Mouse (Mus musculus): ENCODE measurements around the gene Pex11a. TPM values are rescaled to one million over a fixed set of nuclear protein-coding genes. Genes with fewer than 3 reads are reported as not detected.
"Not testable (repeated sequence)": the region's sequence is repeated elsewhere in the genome, so short reads cannot be mapped to it uniquely, and the experiment has no call there.

Pex11a gene
- 3.4 and 3.8 TPM in 2 replicates for polyA plus RNA-seq (2015; fragmentation: Nextera tagmentation; extraction: Ambion mirVana)

DNA sequence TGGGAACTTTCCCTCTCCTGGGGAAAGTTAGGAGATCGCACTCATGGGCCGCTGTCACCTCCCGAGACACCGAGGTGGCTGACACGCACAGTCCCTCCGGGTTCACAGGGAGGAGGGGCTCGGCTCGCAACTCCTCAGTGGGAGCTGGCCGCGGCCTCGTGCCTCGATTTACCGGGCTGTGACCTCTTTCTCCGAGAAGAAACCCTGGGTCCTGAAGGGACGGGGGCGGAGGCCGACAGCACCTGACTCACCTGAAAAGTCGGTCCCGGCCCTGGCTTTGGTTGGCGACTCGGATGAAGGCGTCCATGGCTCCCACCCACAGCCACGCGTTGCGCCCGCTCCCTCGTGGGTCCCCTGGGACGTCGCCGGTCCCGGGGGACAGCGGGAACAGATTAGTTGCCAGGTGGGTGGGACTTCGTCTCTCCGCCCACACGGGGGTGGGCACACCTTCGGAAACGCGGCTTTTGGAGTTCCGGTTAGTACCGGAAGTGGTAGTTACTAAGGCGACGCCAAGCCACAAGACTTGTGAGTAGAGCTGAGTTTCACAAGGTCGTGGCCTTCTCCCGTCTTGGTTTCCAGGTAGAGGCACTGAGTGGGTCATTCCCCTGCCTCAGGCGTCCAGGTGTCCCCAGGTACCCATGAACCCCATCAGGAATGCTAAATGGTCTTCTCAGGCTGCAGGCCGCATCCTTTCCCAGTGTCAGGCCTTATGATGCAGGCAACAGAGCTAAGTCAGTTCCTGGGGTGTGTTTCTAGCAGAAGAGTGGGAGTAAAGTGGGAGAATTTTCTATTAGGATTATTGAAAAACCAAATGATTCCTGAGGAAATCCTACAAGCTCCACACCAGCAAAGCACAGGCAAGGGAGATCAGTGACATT lies at the start of gene Pex11a, which contains the start of gene Wdr93:
Gene Pex11a, minus strand, starts transcription at position 473 of the 878 bp plus-strand sequence.
Gene Wdr93, plus strand, starts transcription at position 505 of the 878 bp plus-strand sequence.
- H3K9me3 ChIP-seq (replicated peaks): no peaks in the 10 kb centered on the region
- peak; percentile 44; the same call in 1 of the 2 replicates for ATAC-seq (ENCODE audit: insufficient read depth)
- H3K27ac ChIP-seq (replicated peaks): no peak within 1 kb of the TSS
- H3K36me3 ChIP-seq (replicated peaks): no peaks in the 10 kb centered on the region
- peaks cover 13% of the 10 kb centered on the region for H3K4me1 ChIP-seq (replicated peaks)
- H3K4me3 ChIP-seq (replicated peaks): peak within 1 kb of the TSS; percentile 64
- peak within 1 kb of the TSS; percentile 89 for H3K4me2 ChIP-seq
- 2% methylated on average over 46 of the region's 46 CpGs for WGBS (ENCODE audit: insufficient replicate concordance)
- H3K9ac ChIP-seq: peak within 1 kb of the TSS; percentile 30; the same call in 1 of the 2 replicates
- H3K27me3 ChIP-seq: no peaks in the 10 kb centered on the region

DNA sequence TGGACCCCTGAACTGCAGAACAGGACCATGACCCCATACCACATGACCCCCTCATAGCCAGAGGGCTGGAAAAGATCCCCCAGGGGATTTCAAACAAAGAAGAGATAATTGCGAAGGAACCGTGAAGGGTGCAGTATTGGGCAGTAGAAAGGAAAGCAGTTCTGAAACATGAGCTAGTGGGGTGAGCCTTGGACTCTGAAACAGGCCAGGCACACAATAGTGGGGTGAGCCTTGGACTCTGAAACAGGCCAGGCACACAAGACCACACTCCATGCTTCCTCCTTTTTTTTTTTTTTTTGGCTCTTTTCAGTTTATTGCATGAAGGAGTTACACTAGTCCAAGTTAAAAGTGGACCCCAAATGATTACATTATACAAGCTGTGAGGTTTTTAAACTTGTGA lies 46.9 kb upstream of the Pex11a start:
- not testable (repeated sequence) for H3K4me3 ChIP-seq (replicated peaks); H3K9me3 ChIP-seq (replicated peaks); H3K9ac ChIP-seq; H3K36me3 ChIP-seq (replicated peaks); H3K27ac ChIP-seq (replicated peaks); H3K4me2 ChIP-seq
- Histone ChIP-seq H3K4me1 (replicated peaks) (peaks cover 12% of the 10 kb centered on the region), H3K27me3 (peaks cover 55% of the 10 kb centered on the region)
- peak; percentile 63 for ATAC-seq (ENCODE audit: insufficient read depth)
- WGBS (ENCODE audit: insufficient replicate concordance): 39% methylated on average over 2 of the region's 2 CpGs

DNA sequence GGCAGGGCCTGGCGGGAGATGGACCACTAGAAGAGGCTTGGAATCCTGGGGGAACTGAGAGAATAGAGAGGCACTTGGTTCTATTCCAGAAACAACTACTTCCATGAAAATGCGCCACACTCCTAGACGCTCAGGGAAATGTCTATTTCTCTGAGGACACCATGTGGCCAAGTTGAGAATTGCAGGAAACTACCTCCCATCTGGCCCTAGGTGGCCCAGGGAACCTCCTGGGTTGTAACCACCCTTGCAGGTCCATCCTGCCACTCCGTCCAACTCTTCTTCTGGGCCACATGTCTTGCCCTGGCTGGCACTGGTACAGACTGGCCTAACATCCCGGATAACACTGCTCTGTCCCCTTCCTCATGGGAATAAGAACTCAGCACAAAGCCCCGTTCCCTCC lies 43.4 kb upstream of the Pex11a start:
- Histone ChIP-seq H3K4me2 (no peak overlapping the region), H3K27me3 (peaks cover 19% of the 10 kb centered on the region), H3K9ac (no peak overlapping the region), H3K4me1 (replicated peaks) (peaks cover 10% of the 10 kb centered on the region; the same call in 1 of the 2 replicates), H3K4me3 (replicated peaks) (no peak overlapping the region), H3K27ac (replicated peaks) (no peak overlapping the region), H3K36me3 (replicated peaks) (no peaks in the 10 kb centered on the region), H3K9me3 (replicated peaks) (no peaks in the 10 kb centered on the region)
- 21% methylated on average over 6 of the region's 6 CpGs for WGBS (ENCODE audit: insufficient replicate concordance)
- no peak for ATAC-seq (ENCODE audit: insufficient read depth)

DNA sequence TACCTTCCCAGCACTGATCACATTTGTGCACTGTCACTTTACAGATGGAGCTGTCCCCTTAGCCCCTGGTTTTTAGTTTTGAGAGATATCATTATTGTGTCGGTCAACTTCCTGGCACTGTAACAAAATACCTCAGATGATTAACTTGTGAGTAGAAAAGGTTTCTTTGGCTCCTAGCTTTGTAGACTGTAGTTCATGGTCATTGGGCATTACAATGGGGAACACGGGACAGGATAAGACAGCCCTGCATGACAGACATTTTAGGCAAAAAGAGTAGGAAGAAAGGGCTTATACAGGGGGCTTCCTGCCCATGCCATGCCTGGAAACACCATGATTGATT lies 39.6 kb upstream of the Pex11a start:
- 65% methylated on average over 2 of the region's 2 CpGs for WGBS (ENCODE audit: insufficient replicate concordance)
- Histone ChIP-seq H3K27ac (replicated peaks) (no peak overlapping the region), H3K9ac (no peak overlapping the region), H3K4me1 (replicated peaks) (peaks cover 13% of the 10 kb centered on the region; the same call in 1 of the 2 replicates), H3K4me2 (no peak overlapping the region), H3K4me3 (replicated peaks) (no peak overlapping the region), H3K9me3 (replicated peaks) (no peaks in the 10 kb centered on the region), H3K36me3 (replicated peaks) (no peaks in the 10 kb centered on the region), H3K27me3 (no peaks in the 10 kb centered on the region)
- ATAC-seq (ENCODE audit: insufficient read depth): no peak

DNA sequence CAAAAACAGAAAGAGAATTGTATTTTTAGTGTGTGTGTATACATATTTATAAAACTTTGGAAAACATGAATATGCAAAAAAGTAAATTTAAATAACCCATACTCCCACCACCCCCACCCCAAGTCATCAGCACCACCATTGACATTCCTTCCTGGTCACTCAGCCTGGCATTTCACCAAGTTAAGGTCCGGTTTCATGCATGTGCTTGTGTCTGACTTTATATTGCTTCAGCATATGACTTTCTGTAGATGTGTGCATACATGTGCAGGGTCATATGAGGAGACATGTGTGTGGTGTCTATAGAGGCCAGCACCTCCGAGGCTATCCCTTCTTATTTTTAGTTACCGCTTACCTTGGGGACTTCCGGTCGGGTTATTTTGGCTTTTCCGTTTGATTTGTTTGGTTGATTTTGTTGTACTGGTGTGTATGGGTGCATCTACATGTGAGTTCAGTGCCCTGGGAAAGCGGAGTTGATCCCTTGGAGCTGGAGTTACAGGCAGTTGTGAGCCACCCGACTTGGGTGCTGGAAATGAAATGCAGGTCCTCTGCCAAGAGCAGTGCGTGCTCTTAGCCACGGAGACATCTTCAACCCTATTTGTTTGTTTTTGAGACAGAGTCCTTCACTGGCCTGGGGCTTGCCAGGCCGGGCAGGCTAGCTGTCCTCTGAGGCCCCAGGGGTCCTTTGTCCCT lies 39.0 kb upstream of the Pex11a start:
- Histone ChIP-seq H3K4me2 (no peak overlapping the region), H3K36me3 (replicated peaks) (no peaks in the 10 kb centered on the region), H3K4me1 (replicated peaks) (peaks cover 13% of the 10 kb centered on the region; the same call in 1 of the 2 replicates), H3K4me3 (replicated peaks) (no peak overlapping the region), H3K27ac (replicated peaks) (0 out of 2 replicates have a peak overlapping the region, but pooled peaks have one; percentile 48), H3K27me3 (no peaks in the 10 kb centered on the region), H3K9me3 (replicated peaks) (no peaks in the 10 kb centered on the region), H3K9ac (no peak overlapping the region)
- WGBS (ENCODE audit: insufficient replicate concordance): 71% methylated on average over 11 of the region's 11 CpGs
- ATAC-seq (ENCODE audit: insufficient read depth): no peak

DNA sequence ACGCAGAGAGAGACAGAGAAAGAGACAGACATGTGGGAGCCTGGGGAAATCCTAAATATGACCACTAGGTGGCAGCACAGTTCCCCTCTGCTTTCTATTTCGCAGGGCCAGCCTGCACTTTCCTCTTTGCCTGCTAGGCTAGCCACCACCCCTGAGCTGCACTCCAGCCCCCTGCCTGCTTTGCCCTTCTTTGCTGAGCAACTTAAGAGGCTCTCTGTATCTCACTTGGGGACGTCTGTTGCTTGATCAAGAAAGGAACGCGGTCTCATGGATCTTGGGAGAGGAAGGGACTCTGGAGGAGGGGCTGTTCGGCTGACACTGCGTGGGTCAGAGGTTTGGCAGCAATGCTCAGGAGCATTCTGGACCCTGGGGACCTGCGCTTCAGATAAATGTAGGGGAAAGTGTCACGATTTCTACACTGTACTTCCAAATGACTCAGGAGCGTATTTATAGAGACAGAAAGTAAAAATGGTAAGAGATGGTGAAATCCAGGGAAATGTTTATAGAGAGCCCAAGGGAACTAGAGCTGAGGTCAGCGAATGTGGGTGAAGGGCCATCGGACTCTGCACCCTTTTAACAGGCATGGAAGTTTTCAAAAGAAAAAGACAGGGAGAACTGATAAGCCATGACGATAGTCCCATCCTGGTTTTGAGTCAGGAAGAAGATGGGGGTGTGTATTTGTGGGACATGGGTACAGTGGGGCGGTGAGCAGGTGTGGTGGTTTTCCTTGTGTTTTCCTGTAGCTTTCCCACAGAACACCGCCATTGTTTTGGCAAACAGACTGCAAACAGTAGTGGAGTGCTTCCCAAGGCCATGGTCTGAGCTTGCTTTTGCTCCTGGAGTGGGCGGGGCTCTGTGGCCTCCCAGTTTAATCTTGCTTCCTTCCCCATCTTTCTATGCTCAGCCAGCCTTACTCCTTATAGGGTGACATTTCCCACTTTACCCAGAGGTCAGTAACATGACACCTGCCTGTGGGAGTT lies 38.0 kb upstream of the Pex11a start:
- Histone ChIP-seq H3K27me3 (no peaks in the 10 kb centered on the region), H3K9me3 (replicated peaks) (no peaks in the 10 kb centered on the region), H3K9ac (no peak overlapping the region), H3K4me2 (peak overlapping the region; percentile 59), H3K4me3 (replicated peaks) (peak overlapping the region; percentile 32), H3K4me1 (replicated peaks) (peaks cover 13% of the 10 kb centered on the region; the same call in 1 of the 2 replicates), H3K27ac (replicated peaks) (peak overlapping the region; percentile 69; the same call in 1 of the 2 replicates), H3K36me3 (replicated peaks) (no peaks in the 10 kb centered on the region)
- peak; percentile 78 for ATAC-seq (ENCODE audit: insufficient read depth)
- 18% methylated on average over 16 of the region's 16 CpGs for WGBS (ENCODE audit: insufficient replicate concordance)

DNA sequence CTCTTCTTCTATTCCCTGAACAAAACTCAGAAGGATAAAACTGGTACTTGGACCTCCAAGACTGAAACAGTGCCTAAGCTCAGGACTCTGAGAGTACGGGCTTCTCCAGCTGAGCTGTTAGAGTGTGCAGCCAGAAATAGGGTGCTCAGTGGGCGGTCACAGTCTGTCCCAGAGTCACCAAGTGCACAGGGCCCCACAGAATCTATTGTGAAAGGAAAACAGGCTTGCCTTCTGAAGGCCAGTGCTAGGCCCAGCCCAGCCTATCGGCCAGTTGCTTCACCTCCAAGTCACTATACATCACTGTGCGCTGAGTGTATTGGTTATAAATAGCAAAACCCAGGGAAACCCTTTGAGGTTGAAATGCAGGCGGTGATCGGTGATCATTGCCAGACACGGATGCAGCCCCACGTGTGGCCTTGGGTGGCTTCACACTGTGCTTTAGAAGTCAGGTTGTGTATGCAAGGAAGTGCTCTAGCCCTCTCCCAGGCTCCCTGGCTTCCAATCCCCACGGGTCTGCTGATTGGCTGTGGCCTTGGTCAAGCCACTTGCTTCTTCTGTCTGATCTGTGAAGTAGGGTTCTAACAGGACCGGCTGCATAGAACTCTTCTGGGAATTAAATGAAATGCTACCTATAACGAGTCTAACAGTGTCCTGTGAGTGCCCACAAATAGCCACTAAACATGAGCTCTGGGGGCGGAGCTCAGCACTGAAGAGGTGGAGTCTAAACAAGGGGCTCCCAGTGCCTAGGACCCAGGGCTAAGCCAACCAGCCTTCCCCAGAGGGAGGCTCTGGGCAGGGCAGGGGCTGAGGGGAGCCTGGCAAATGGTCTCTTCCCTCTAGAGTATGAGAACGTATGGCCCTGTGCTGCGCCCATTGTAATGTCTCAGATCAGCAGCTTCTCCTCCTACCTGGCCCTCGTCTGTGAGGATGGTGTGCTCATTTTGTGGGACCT lies 28.9 kb upstream of the Pex11a start:
- no peak for ATAC-seq (ENCODE audit: insufficient read depth)

DNA sequence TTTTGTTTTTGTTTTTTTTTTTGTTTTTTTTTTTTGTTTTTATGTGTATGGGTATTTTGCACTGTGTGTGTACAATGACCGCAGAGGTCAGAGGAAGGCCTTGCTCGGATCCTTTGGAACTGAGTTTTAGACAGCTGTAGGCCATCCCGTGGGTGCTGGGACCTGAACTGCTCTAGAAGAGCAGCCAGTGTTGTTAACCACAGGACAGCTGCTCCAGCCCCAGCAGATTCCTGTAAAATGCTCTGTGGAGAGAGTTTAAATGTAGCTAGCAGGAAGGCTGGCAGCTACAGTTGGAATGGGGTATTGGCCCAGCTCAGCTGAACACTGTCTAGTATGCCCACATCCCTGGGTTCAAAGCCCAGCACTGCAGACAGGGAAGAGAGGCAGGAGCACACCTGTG lies 26.7 kb upstream of the Pex11a start:
- H3K4me2 ChIP-seq: no peak overlapping the region
- H3K27ac ChIP-seq (replicated peaks): no peak overlapping the region
- 57% methylated on average over 3 of the region's 3 CpGs for WGBS (ENCODE audit: insufficient replicate concordance)
- no peaks in the 10 kb centered on the region for H3K4me1 ChIP-seq (replicated peaks)
- H3K9ac ChIP-seq: no peak overlapping the region
- no peak overlapping the region for H3K4me3 ChIP-seq (replicated peaks)
- H3K27me3 ChIP-seq: no peaks in the 10 kb centered on the region
- H3K36me3 ChIP-seq (replicated peaks): no peaks in the 10 kb centered on the region
- ATAC-seq (ENCODE audit: insufficient read depth): no peak
- no peaks in the 10 kb centered on the region for H3K9me3 ChIP-seq (replicated peaks)

More for the DNA sequence above, 28.9 kb upstream of the Pex11a start:
- Histone ChIP-seq H3K4me2 (no peak overlapping the region), H3K27ac (replicated peaks) (no peak overlapping the region), H3K4me3 (replicated peaks) (no peak overlapping the region), H3K9ac (no peak overlapping the region), H3K9me3 (replicated peaks) (no peaks in the 10 kb centered on the region), H3K27me3 (no peaks in the 10 kb centered on the region), H3K36me3 (replicated peaks) (no peaks in the 10 kb centered on the region), H3K4me1 (replicated peaks) (no peaks in the 10 kb centered on the region)
- 51% methylated on average over 15 of the region's 15 CpGs for WGBS (ENCODE audit: insufficient replicate concordance)

DNA sequence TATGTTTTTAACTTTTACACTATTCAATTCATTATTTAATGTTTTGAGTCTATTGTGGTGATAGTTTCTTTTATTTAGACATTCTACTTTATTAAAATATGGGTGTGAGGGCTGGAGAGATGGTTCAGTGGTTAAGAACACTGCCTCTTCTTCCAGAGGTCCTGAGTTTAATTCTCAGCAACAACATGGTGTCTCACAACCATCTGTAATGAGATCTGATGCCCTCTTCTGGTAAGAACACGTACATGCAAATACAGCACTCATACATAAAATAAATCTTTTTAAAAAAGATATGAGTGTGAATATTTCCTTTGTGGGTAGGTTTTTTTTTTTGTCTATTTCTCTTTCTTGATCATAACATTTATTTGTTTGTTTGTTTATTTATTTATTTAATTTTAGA lies 23.1 kb upstream of the Pex11a start:
- Histone ChIP-seq H3K9me3 (replicated peaks) (no peaks in the 10 kb centered on the region), H3K9ac (no peak overlapping the region), H3K4me2 (no peak overlapping the region), H3K27me3 (no peaks in the 10 kb centered on the region), H3K36me3 (replicated peaks) (no peaks in the 10 kb centered on the region), H3K27ac (replicated peaks) (no peak overlapping the region), H3K4me1 (replicated peaks) (no peaks in the 10 kb centered on the region), H3K4me3 (replicated peaks) (no peak overlapping the region)
- 40% methylated on average over 1 of the region's 1 CpGs for WGBS (ENCODE audit: insufficient replicate concordance)
- ATAC-seq (ENCODE audit: insufficient read depth): no peak

DNA sequence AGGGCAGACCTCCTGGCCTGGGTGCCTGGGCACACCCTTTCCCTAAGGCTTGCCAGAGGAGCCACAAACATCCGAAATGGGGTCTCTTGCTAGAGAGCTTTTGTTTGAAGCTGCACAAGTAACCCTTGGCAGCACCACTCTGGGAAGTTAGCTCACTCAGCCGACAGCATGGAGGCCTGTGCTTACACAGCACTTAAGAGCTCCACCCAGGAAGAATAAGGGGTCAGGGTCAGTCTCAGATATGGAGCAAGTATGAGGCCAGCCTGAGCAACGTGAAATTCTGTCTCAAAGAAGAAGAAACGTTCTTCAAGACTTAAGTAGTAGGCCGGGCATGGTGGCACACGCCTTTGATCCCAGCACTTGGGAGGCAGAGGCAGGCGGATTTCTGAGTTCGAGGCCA lies 19.2 kb upstream of the Pex11a start:
- no peak overlapping the region for H3K4me2 ChIP-seq
- no peaks in the 10 kb centered on the region for H3K9me3 ChIP-seq (replicated peaks)
- no peak overlapping the region for H3K27ac ChIP-seq (replicated peaks)
- ATAC-seq (ENCODE audit: insufficient read depth): no peak
- H3K36me3 ChIP-seq (replicated peaks): no peaks in the 10 kb centered on the region
- WGBS (ENCODE audit: insufficient replicate concordance): 57% methylated on average over 8 of the region's 8 CpGs
- no peak overlapping the region for H3K9ac ChIP-seq
- no peak overlapping the region for H3K4me3 ChIP-seq (replicated peaks)
- no peaks in the 10 kb centered on the region for H3K27me3 ChIP-seq
- H3K4me1 ChIP-seq (replicated peaks): 0 out of 2 replicates have a peak, but pooled peaks cover 2% of the 10 kb centered on the region

All from liver, embryonic 15.5 days (tissue).